Comparison of ENCODE assay signal across 8 mouse cellular contexts in genomic region chr16:73647201-73647782, GRCm38 (mm10).
A peak's percentile ranks its signal among the peaks of the same experiment; 100 is the strongest.
DNase-seq lines count a peak whose midpoint lies in the region; ATAC-seq and TF ChIP-seq lines count a peak whose summit lies in the region.

No protein-coding gene starts in this region.

- 0 out of 2 replicates have a peak, but pooled peaks have one; percentile 18 for ATAC-seq in forebrain, embryonic 11.5 days (replicated peaks; ENCODE audit: low FRiP score)
- no peak for ATAC-seq in heart, embryonic 13.5 days (ENCODE audit: extremely low read depth, insufficient number of reproducible peaks, low FRiP score, low TSS enrichment)
- peak; percentile 97 for ATAC-seq in kidney, embryonic 15.5 days (replicated peaks; ENCODE audit: low FRiP score)
- no peak; the same call in 1 of the 2 replicates for ATAC-seq in limb, embryonic 11.5 days (ENCODE audit: insufficient number of reproducible peaks, low FRiP score, low TSS enrichment, low read depth)
- ATAC-seq in midbrain, postnatal 0 days (ENCODE audit: low FRiP score), result no peak

- no peak overlapping the region for H3K27ac ChIP-seq in forebrain, embryonic 11.5 days (ENCODE audit: low read depth, low read length)
- no peak overlapping the region for H3K27ac ChIP-seq in heart, embryonic 13.5 days (replicated peaks)
- H3K27ac ChIP-seq in kidney, embryonic 15.5 days, result peak overlapping the region; percentile 64
- H3K27ac ChIP-seq in limb, embryonic 11.5 days (replicated peaks; ENCODE audit: low read depth, low read length), result no peak overlapping the region
- no peak overlapping the region for H3K27ac ChIP-seq in midbrain, postnatal 0 days (ENCODE audit: low read depth, low read length)
- 0 out of 2 replicates have a peak overlapping the region, but pooled peaks have one; percentile 12 for H3K27ac ChIP-seq in testis, adult 2 months (ENCODE audit: control insufficient read depth, insufficient read depth, low read depth, low read length)

- no peaks in the 10 kb centered on the region for H3K9me3 ChIP-seq in forebrain, embryonic 11.5 days (ENCODE audit: control insufficient read depth, low read length)
- H3K9me3 ChIP-seq in heart, embryonic 13.5 days, result no peaks in the 10 kb centered on the region
- no peaks in the 10 kb centered on the region for H3K9me3 ChIP-seq in kidney, embryonic 15.5 days (replicated peaks)
- H3K9me3 ChIP-seq in limb, embryonic 11.5 days (ENCODE audit: control insufficient read depth, low read length), result no peaks in the 10 kb centered on the region
- H3K9me3 ChIP-seq in midbrain, postnatal 0 days (ENCODE audit: low read length), result no peaks in the 10 kb centered on the region

- H3K36me3 ChIP-seq in forebrain, embryonic 11.5 days (ENCODE audit: control insufficient read depth, insufficient read depth, low read length), result no peaks in the 10 kb centered on the region
- H3K36me3 ChIP-seq in heart, embryonic 13.5 days, result no peaks in the 10 kb centered on the region
- H3K36me3 ChIP-seq in kidney, embryonic 15.5 days, result no peaks in the 10 kb centered on the region
- H3K36me3 ChIP-seq in limb, embryonic 11.5 days (ENCODE audit: control insufficient read depth, insufficient read depth, low read length), result no peaks in the 10 kb centered on the region
- no peaks in the 10 kb centered on the region for H3K36me3 ChIP-seq in midbrain, postnatal 0 days (ENCODE audit: insufficient read depth, low read length)
- H3K36me3 ChIP-seq in testis, adult 2 months (ENCODE audit: control insufficient read depth, insufficient read depth, low read length), result no peaks in the 10 kb centered on the region

- H3K4me3 ChIP-seq in forebrain, embryonic 11.5 days (ENCODE audit: low read depth, low read length), result no peak overlapping the region
- H3K4me3 ChIP-seq in heart, embryonic 13.5 days, result peak overlapping the region; percentile 35
- H3K4me3 ChIP-seq in kidney, embryonic 15.5 days (replicated peaks), result peak overlapping the region; percentile 24
- no peak overlapping the region for H3K4me3 ChIP-seq in limb, embryonic 11.5 days (ENCODE audit: low read depth, low read length)
- H3K4me3 ChIP-seq in midbrain, postnatal 0 days (ENCODE audit: low read depth, low read length), result no peak overlapping the region
- peak overlapping the region; percentile 42 for H3K4me3 ChIP-seq in testis, adult 2 months (ENCODE audit: control insufficient read depth, low read depth, low read length)

- TF ChIP-seq CTCF in midbrain, postnatal 0 days (IDR thresholded peaks at IDR 0.05), result no peak
- TF ChIP-seq CTCF in testis, adult 2 months (IDR thresholded peaks at IDR 0.05; ENCODE audit: control insufficient read depth, insufficient read depth, insufficient replicate concordance, low read depth, low read length), result no peak

- peak; percentile 42 for DNase-seq in adrenal gland, postnatal 14 days
- peak; percentile 60 for DNase-seq in forebrain, embryonic 11.5 days (ENCODE audit: low spot score)
- peak; percentile 68 for DNase-seq in limb, embryonic 11.5 days (ENCODE audit: low spot score)
- peak; percentile 33 for DNase-seq in midbrain, postnatal 0 days (ENCODE audit: low spot score)
- DNase-seq in natural killer cell, adult 2 months (ENCODE audit: low spot score in 2 of 2), result no peak

- H3K27me3 ChIP-seq in forebrain, embryonic 11.5 days (ENCODE audit: control insufficient read depth, insufficient read depth, low read length), result no peaks in the 10 kb centered on the region
- H3K27me3 ChIP-seq in heart, embryonic 13.5 days (replicated peaks), result no peaks in the 10 kb centered on the region
- H3K27me3 ChIP-seq in kidney, embryonic 15.5 days, result no peaks in the 10 kb centered on the region
- H3K27me3 ChIP-seq in limb, embryonic 11.5 days (ENCODE audit: control insufficient read depth, insufficient read depth, low read length), result no peaks in the 10 kb centered on the region
- no peaks in the 10 kb centered on the region for H3K27me3 ChIP-seq in midbrain, postnatal 0 days (ENCODE audit: insufficient read depth, low read length)
- no peaks in the 10 kb centered on the region for H3K27me3 ChIP-seq in testis, adult 2 months (ENCODE audit: control insufficient read depth, insufficient read depth, low read length)

- 74% methylated on average over 19 of the region's 19 CpGs for WGBS in forebrain, embryonic 11.5 days
- 41% methylated on average over 19 of the region's 19 CpGs for WGBS in heart, embryonic 13.5 days
- 25% methylated on average over 19 of the region's 19 CpGs for WGBS in kidney, embryonic 15.5 days
- 37% methylated on average over 19 of the region's 19 CpGs for WGBS in limb, embryonic 11.5 days
- 47% methylated on average over 19 of the region's 19 CpGs for WGBS in midbrain, postnatal 0 days

- no peak for TF ChIP-seq POLR2A in testis, adult 2 months (IDR thresholded peaks at IDR 0.05; ENCODE audit: control insufficient read depth, low read depth, low read length)

- no peak overlapping the region for H3K9ac ChIP-seq in forebrain, embryonic 11.5 days (ENCODE audit: low read length)
- H3K9ac ChIP-seq in heart, embryonic 13.5 days, result 0 out of 2 replicates have a peak overlapping the region, but pooled peaks have one; percentile 24
- H3K9ac ChIP-seq in kidney, embryonic 15.5 days, result no peak overlapping the region
- no peak overlapping the region for H3K9ac ChIP-seq in limb, embryonic 11.5 days (ENCODE audit: low read length)
- no peak overlapping the region for H3K9ac ChIP-seq in midbrain, postnatal 0 days (replicated peaks; ENCODE audit: low read length, poor library complexity, severe bottlenecking)

- no peaks in the 10 kb centered on the region for H3K4me1 ChIP-seq in forebrain, embryonic 11.5 days (replicated peaks; ENCODE audit: control insufficient read depth, insufficient read depth, low read length)
- peaks cover 9% of the 10 kb centered on the region; the same call in 1 of the 2 replicates for H3K4me1 ChIP-seq in heart, embryonic 13.5 days
- H3K4me1 ChIP-seq in kidney, embryonic 15.5 days, result peaks cover 12% of the 10 kb centered on the region; the same call in 1 of the 2 replicates
- peaks cover 6% of the 10 kb centered on the region for H3K4me1 ChIP-seq in limb, embryonic 11.5 days (ENCODE audit: control insufficient read depth, insufficient read depth, low read length)
- H3K4me1 ChIP-seq in midbrain, postnatal 0 days (ENCODE audit: insufficient read depth, low read length), result no peaks in the 10 kb centered on the region
- peaks cover 4% of the 10 kb centered on the region for H3K4me1 ChIP-seq in testis, adult 2 months (ENCODE audit: control insufficient read depth, insufficient read depth, low read length)

- H3K4me2 ChIP-seq in forebrain, embryonic 11.5 days (ENCODE audit: low read depth, low read length, severe bottlenecking), result no peak overlapping the region
- peak overlapping the region; percentile 64 for H3K4me2 ChIP-seq in heart, embryonic 13.5 days
- H3K4me2 ChIP-seq in kidney, embryonic 15.5 days, result peak overlapping the region; percentile 53
- H3K4me2 ChIP-seq in limb, embryonic 11.5 days (ENCODE audit: low read depth, severe bottlenecking), result 0 out of 2 replicates have a peak overlapping the region, but pooled peaks have one; percentile 26
- H3K4me2 ChIP-seq in midbrain, postnatal 0 days (ENCODE audit: low read depth, low read length, poor library complexity, severe bottlenecking), result peak overlapping the region; percentile 28

Comparison
In these comparisons a context has a peak if more than half of its experiments do, and no peak if none do; other contexts are left out.
1. DNase-seq: peak in adrenal gland, postnatal 14 days (single experiment), forebrain, embryonic 11.5 days (single experiment), limb, embryonic 11.5 days (single experiment) and midbrain, postnatal 0 days (single experiment); none in natural killer cell, adult 2 months (0 of 2).
2. ATAC-seq: peak in forebrain, embryonic 11.5 days (single experiment) and kidney, embryonic 15.5 days (single experiment); none in heart, embryonic 13.5 days (single experiment), limb, embryonic 11.5 days (single experiment) and midbrain, postnatal 0 days (single experiment).
3. H3K27ac ChIP-seq: peak in kidney, embryonic 15.5 days (single experiment) and testis, adult 2 months (single experiment); none in forebrain, embryonic 11.5 days (single experiment), heart, embryonic 13.5 days (single experiment), limb, embryonic 11.5 days (single experiment) and midbrain, postnatal 0 days (single experiment).
4. H3K4me3 ChIP-seq: peak in heart, embryonic 13.5 days (single experiment), kidney, embryonic 15.5 days (single experiment) and testis, adult 2 months (single experiment); none in forebrain, embryonic 11.5 days (single experiment), limb, embryonic 11.5 days (single experiment) and midbrain, postnatal 0 days (single experiment).